Mouse (Mus musculus) heart, embryonic 15.5 days (tissue): ENCODE measurements at regions not wholly inside any gene's neighbourhood (a gene's known extent, or its start where the extent isn't known, plus 50 kb on each side); places are given as distances from the start of the nearest gene placed in this dataset.

Source experiments
- ATAC-seq: fragments of 200-750 bp; cut with Nextera tagmentation; replicated peaks from 2 replicates; pipeline ENCODE4 v1.8.0; 2017; ENCODE audit warnings: low read depth, moderate TSS enrichment; ENCODE audit not compliant: insufficient number of reproducible peaks, insufficient read depth, low FRiP score
- H3K27ac ChIP-seq: fragments of 300-500 bp; sonication (generic); 2 replicates; pipeline ENCODE4 v1.5.1; 2015; ENCODE audit warnings: mild to moderate bottlenecking, inconsistent platforms
- H3K27me3 ChIP-seq: fragments of 300-500 bp; sonication (generic); 2 replicates; pipeline ENCODE4 v1.6.1; 2015; ENCODE audit warnings: inconsistent platforms
- H3K36me3 ChIP-seq: fragments of 300-500 bp; sonication (generic); 2 replicates; pipeline ENCODE4 v1.6.1; 2015; ENCODE audit warnings: mild to moderate bottlenecking, inconsistent platforms
- H3K4me1 ChIP-seq: fragments of 300-500 bp; sonication (generic); replicated peaks from 2 replicates; pipeline ENCODE4 v1.6.1; 2015; ENCODE audit warnings: inconsistent platforms
- H3K4me2 ChIP-seq: fragments of 300-500 bp; sonication (generic); 2 replicates; pipeline ENCODE4 v1.6.1; 2015; ENCODE audit warnings: inconsistent platforms, mild to moderate bottlenecking, moderate library complexity
- H3K4me3 ChIP-seq: fragments of 300-500 bp; sonication (generic); 2 replicates; pipeline ENCODE4 v1.5.1; 2015; ENCODE audit warnings: mild to moderate bottlenecking, inconsistent platforms
- H3K9ac ChIP-seq: fragments of 300-500 bp; sonication (generic); 2 replicates; pipeline ENCODE4 v1.6.1; 2015; ENCODE audit warnings: mild to moderate bottlenecking, inconsistent platforms
- H3K9me3 ChIP-seq: fragments of 300-500 bp; sonication (generic); replicated peaks from 2 replicates; pipeline ENCODE4 v1.6.1; 2016; ENCODE audit warnings: inconsistent platforms
- WGBS: fragments of 180-500 bp; shearing (Covaris S2); methylation state at CpG from one replicate; pipeline ENCODE4 v1.1.7; 2015; ENCODE audit warnings: mixed read lengths; 5-methylcytosine and 5-hydroxymethylcytosine counted together

GRCm38 (mm10) chr14:46610926-46611325 is 149.4 kb upstream of the Cdkn3 start:
- Histone ChIP-seq H3K4me3 (no peak overlapping the region), H3K27me3 (no peaks in the 10 kb centered on the region), H3K9me3 (no peaks in the 10 kb centered on the region), H3K4me1 (peaks cover 5% of the 10 kb centered on the region), H3K4me2 (no peak overlapping the region), H3K27ac (no peak overlapping the region), H3K9ac (no peak overlapping the region), H3K36me3 (no peaks in the 10 kb centered on the region)
- 89% methylated on average over 5 of the region's 5 CpGs for WGBS
- no peak for ATAC-seq

- no peaks in the 10 kb centered on the region for H3K27me3 ChIP-seq
- peaks cover 5% of the 10 kb centered on the region for H3K4me1 ChIP-seq
- H3K4me3 ChIP-seq: no peak overlapping the region
- no peaks in the 10 kb centered on the region for H3K9me3 ChIP-seq
- H3K36me3 ChIP-seq: no peaks in the 10 kb centered on the region
- 67% methylated on average over 9 of the region's 9 CpGs for WGBS
- no peak overlapping the region for H3K9ac ChIP-seq
- no peak overlapping the region for H3K4me2 ChIP-seq
- ATAC-seq: no peak
- H3K27ac ChIP-seq: no peak overlapping the region
Measured at GRCm38 (mm10) chr14:46610226-46610855, 150.0 kb upstream of the Cdkn3 start.

- H3K27ac ChIP-seq: no peak overlapping the region
- no peak overlapping the region for H3K4me3 ChIP-seq
- no peaks in the 10 kb centered on the region for H3K36me3 ChIP-seq
- no peaks in the 10 kb centered on the region for H3K9me3 ChIP-seq
- 76% methylated on average over 3 of the region's 3 CpGs for WGBS
- H3K27me3 ChIP-seq: 0 out of 2 replicates have a peak, but pooled peaks cover 3% of the 10 kb centered on the region
- H3K9ac ChIP-seq: no peak overlapping the region
- peaks cover 5% of the 10 kb centered on the region for H3K4me1 ChIP-seq
- no peak for ATAC-seq
- no peak overlapping the region for H3K4me2 ChIP-seq
Measured at GRCm38 (mm10) chr14:46606694-46607093, 153.6 kb upstream of the Cdkn3 start.

GRCm38 (mm10) chr14:46606037-46606436 is 154.3 kb upstream of the Cdkn3 start:
- H3K36me3 ChIP-seq: no peaks in the 10 kb centered on the region
- no peak for ATAC-seq
- WGBS: 80% methylated on average over 9 of the region's 9 CpGs
- 0 out of 2 replicates have a peak, but pooled peaks cover 3% of the 10 kb centered on the region for H3K27me3 ChIP-seq
- no peak overlapping the region for H3K4me3 ChIP-seq
- peaks cover 5% of the 10 kb centered on the region for H3K4me1 ChIP-seq
- no peaks in the 10 kb centered on the region for H3K9me3 ChIP-seq
- H3K9ac ChIP-seq: no peak overlapping the region
- no peak overlapping the region for H3K27ac ChIP-seq
- H3K4me2 ChIP-seq: no peak overlapping the region

- Histone ChIP-seq H3K27ac (no peak overlapping the region), H3K4me3 (peak overlapping the region; percentile 14; the same call in 1 of the 2 replicates)
Measured at GRCm38 (mm10) chr14:46604886-46605531, 155.3 kb upstream of the Cdkn3 start.

GRCm38 (mm10) chr14:46604156-46604885 is 156.0 kb upstream of the Cdkn3 start:
- H3K27ac ChIP-seq: no peak overlapping the region
- H3K9ac ChIP-seq: no peak overlapping the region
- WGBS: 82% methylated on average over 14 of the region's 14 CpGs
- no peaks in the 10 kb centered on the region for H3K36me3 ChIP-seq
- H3K27me3 ChIP-seq: 0 out of 2 replicates have a peak, but pooled peaks cover 3% of the 10 kb centered on the region
- no peak for ATAC-seq
- no peak overlapping the region for H3K4me2 ChIP-seq
- H3K9me3 ChIP-seq: no peaks in the 10 kb centered on the region
- H3K4me3 ChIP-seq: no peak overlapping the region
- H3K4me1 ChIP-seq: peaks cover 5% of the 10 kb centered on the region

More at GRCm38 (mm10) chr14:46604886-46605531, 155.3 kb upstream of the Cdkn3 start:
- no peaks in the 10 kb centered on the region for H3K9me3 ChIP-seq
- no peaks in the 10 kb centered on the region for H3K36me3 ChIP-seq
- H3K27me3 ChIP-seq: 0 out of 2 replicates have a peak, but pooled peaks cover 3% of the 10 kb centered on the region
- H3K4me2 ChIP-seq: peak overlapping the region; percentile 55
- WGBS: 11% methylated on average over 16 of the region's 16 CpGs
- no peak for ATAC-seq
- H3K9ac ChIP-seq: no peak overlapping the region
- peaks cover 5% of the 10 kb centered on the region for H3K4me1 ChIP-seq

- 61% methylated on average over 7 of the region's 7 CpGs for WGBS
- H3K4me1 ChIP-seq: no peaks in the 10 kb centered on the region
- no peaks in the 10 kb centered on the region for H3K9me3 ChIP-seq
- H3K4me2 ChIP-seq: no peak overlapping the region
- no peaks in the 10 kb centered on the region for H3K27me3 ChIP-seq
- ATAC-seq: no peak
- no peak overlapping the region for H3K9ac ChIP-seq
- no peak overlapping the region for H3K4me3 ChIP-seq
- H3K36me3 ChIP-seq: no peaks in the 10 kb centered on the region
- no peak overlapping the region for H3K27ac ChIP-seq
Measured at GRCm38 (mm10) chr14:46596696-46597359, 163.5 kb upstream of the Cdkn3 start.

- H3K36me3 ChIP-seq: no peaks in the 10 kb centered on the region
- no peaks in the 10 kb centered on the region for H3K27me3 ChIP-seq
- WGBS: 64% methylated on average over 3 of the region's 3 CpGs
- no peak overlapping the region for H3K27ac ChIP-seq
- H3K4me2 ChIP-seq: no peak overlapping the region
- no peaks in the 10 kb centered on the region for H3K9me3 ChIP-seq
- ATAC-seq: no peak
- no peak overlapping the region for H3K9ac ChIP-seq
- H3K4me3 ChIP-seq: no peak overlapping the region
- H3K4me1 ChIP-seq: no peaks in the 10 kb centered on the region
Measured at GRCm38 (mm10) chr14:46594151-46594550, 166.2 kb upstream of the Cdkn3 start.

- Histone ChIP-seq H3K27ac (no peak overlapping the region), H3K4me3 (no peak overlapping the region), H3K4me2 (no peak overlapping the region), H3K9ac (no peak overlapping the region), H3K9me3 (no peaks in the 10 kb centered on the region), H3K36me3 (no peaks in the 10 kb centered on the region), H3K4me1 (no peaks in the 10 kb centered on the region), H3K27me3 (no peaks in the 10 kb centered on the region)
- ATAC-seq: no peak
- 73% methylated on average over 12 of the region's 12 CpGs for WGBS
Measured at GRCm38 (mm10) chr14:46591753-46592359, 168.5 kb upstream of the Cdkn3 start.

- no peak overlapping the region for H3K27ac ChIP-seq
- H3K36me3 ChIP-seq: no peaks in the 10 kb centered on the region
- H3K4me2 ChIP-seq: no peak overlapping the region
- WGBS: 96% methylated on average over 3 of the region's 3 CpGs
- no peaks in the 10 kb centered on the region for H3K4me1 ChIP-seq
- ATAC-seq: no peak
- no peaks in the 10 kb centered on the region for H3K9me3 ChIP-seq
- no peaks in the 10 kb centered on the region for H3K27me3 ChIP-seq
- no peak overlapping the region for H3K9ac ChIP-seq
- no peak overlapping the region for H3K4me3 ChIP-seq
Measured at GRCm38 (mm10) chr14:46591211-46591610, 169.1 kb upstream of the Cdkn3 start.

- no peaks in the 10 kb centered on the region for H3K36me3 ChIP-seq
- no peaks in the 10 kb centered on the region for H3K9me3 ChIP-seq
- H3K27me3 ChIP-seq: 0 out of 2 replicates have a peak, but pooled peaks cover 4% of the 10 kb centered on the region
- no peak overlapping the region for H3K9ac ChIP-seq
- H3K4me1 ChIP-seq: no peaks in the 10 kb centered on the region
- H3K27ac ChIP-seq: no peak overlapping the region
- WGBS: 70% methylated on average over 11 of the region's 11 CpGs
- ATAC-seq: no peak
- no peak overlapping the region for H3K4me2 ChIP-seq
- H3K4me3 ChIP-seq: no peak overlapping the region
Measured at GRCm38 (mm10) chr14:46586093-46586492, 174.2 kb upstream of the Cdkn3 start.
